Mouse (Mus musculus) myocyte (in vitro differentiated cells): ENCODE results near the gene Mipol1.

Experiments used
- CEBPB ChIP-seq: IDR thresholded peaks from 2 replicates; pipeline ENCODE4 v1.6.1; 2011; ENCODE audit warnings: mild to moderate bottlenecking, moderate library complexity; ENCODE audit not compliant: poor library complexity, insufficient read depth, severe bottlenecking
- E2F4 ChIP-seq: IDR thresholded peaks from one replicate; pipeline ENCODE4 v1.6.1; 2011; ENCODE audit warnings: mild to moderate bottlenecking, control low read depth, moderate library complexity; ENCODE audit not compliant: insufficient read depth
- MAX ChIP-seq: IDR thresholded peaks from one replicate; pipeline ENCODE4 v1.6.1; 2011; ENCODE audit warnings: low read depth, mild to moderate bottlenecking, control low read depth
- MYOD1 ChIP-seq, 3 experiments: IDR thresholded peaks; one replicate each; pipeline ENCODE4 v1.6.1; 2011; ENCODE audit warnings: control low read depth in 2 of 3, low read depth in 2 of 3, mild to moderate bottlenecking in 2 of 3, moderate library complexity in 1 of 3; ENCODE audit not compliant: insufficient read length in 2 of 3, control insufficient read depth in 1 of 3
- MYOG ChIP-seq, 3 experiments: IDR thresholded peaks; one replicate each; pipeline ENCODE4 v1.6.1; 2011; ENCODE audit warnings: control low read depth in 2 of 3, low read depth in 2 of 3, mild to moderate bottlenecking in 2 of 3; ENCODE audit not compliant: insufficient read length in 2 of 3, control insufficient read depth in 1 of 3, insufficient read depth in 1 of 3
- POLR2A ChIP-seq: IDR thresholded peaks from one replicate; pipeline ENCODE4 v1.6.1; 2011; ENCODE audit warnings: low read depth, mild to moderate bottlenecking, control low read depth, moderate library complexity; ENCODE audit not compliant: insufficient read length
- POLR2AphosphoS2 ChIP-seq: IDR thresholded peaks from one replicate; pipeline ENCODE4 v1.6.1; 2011; ENCODE audit warnings: low read depth, control low read depth; ENCODE audit not compliant: insufficient read length
- REST ChIP-seq: IDR thresholded peaks from one replicate; pipeline ENCODE4 v1.6.1; 2011; ENCODE audit warnings: mild to moderate bottlenecking, control low read depth, moderate library complexity; ENCODE audit not compliant: insufficient read depth, insufficient read length
- SRF ChIP-seq: IDR thresholded peaks from one replicate; pipeline ENCODE4 v1.6.1; 2011; ENCODE audit warnings: low read depth; ENCODE audit not compliant: control insufficient read depth, insufficient read length
- TCF12 ChIP-seq: IDR thresholded peaks from one replicate; pipeline ENCODE4 v1.6.1; 2011; ENCODE audit warnings: mild to moderate bottlenecking, control low read depth; ENCODE audit not compliant: poor library complexity, insufficient read depth, severe bottlenecking
- TCF3 ChIP-seq: IDR thresholded peaks from one replicate; pipeline ENCODE4 v1.6.1; 2011; ENCODE audit warnings: low read depth, control low read depth; ENCODE audit not compliant: insufficient read length
- USF1 ChIP-seq: IDR thresholded peaks from one replicate; pipeline ENCODE4 v1.6.1; 2011; ENCODE audit warnings: low read depth, mild to moderate bottlenecking, control low read depth, moderate library complexity

GRCm38 (mm10) chr12:57542746-57543626 is 312.8 kb downstream of the Mipol1 start:
- no peak for TF ChIP-seq E2F4
- TF ChIP-seq POLR2A = no peak
- no peak for TF ChIP-seq REST
- no peak for TF ChIP-seq USF1
- no peak for TF ChIP-seq MYOG (IDR thresholded peaks at IDR 0.05; ENCODE audit: control insufficient read depth in 1 of 3, insufficient read depth in 1 of 3, insufficient read length in 2 of 3, low read depth in 2 of 3)
- no peak for TF ChIP-seq MYOD1 (IDR thresholded peaks at IDR 0.05; ENCODE audit: control insufficient read depth in 1 of 3, insufficient read length in 2 of 3, low read depth in 2 of 3)
- no peak for TF ChIP-seq TCF3
- no peak for TF ChIP-seq POLR2AphosphoS2
- TF ChIP-seq TCF12 = no peak
- TF ChIP-seq MAX = no peak
- TF ChIP-seq CEBPB = no peak
- TF ChIP-seq SRF = no peak
